Mouse (Mus musculus) v-Abl transformed pro-B cells (cell line): ENCODE results near the gene Pcsk1n.

Source experiments
- in situ Hi-C, 2 experiments: fragments of 400-800 bp; cut with MboI; formaldehyde crosslinking; loops; one replicate each; pipeline ENCODE4 v1.15.1; 2025; ENCODE audit not compliant: unreplicated experiment in 2 of 2

Pcsk1n gene

DNA sequence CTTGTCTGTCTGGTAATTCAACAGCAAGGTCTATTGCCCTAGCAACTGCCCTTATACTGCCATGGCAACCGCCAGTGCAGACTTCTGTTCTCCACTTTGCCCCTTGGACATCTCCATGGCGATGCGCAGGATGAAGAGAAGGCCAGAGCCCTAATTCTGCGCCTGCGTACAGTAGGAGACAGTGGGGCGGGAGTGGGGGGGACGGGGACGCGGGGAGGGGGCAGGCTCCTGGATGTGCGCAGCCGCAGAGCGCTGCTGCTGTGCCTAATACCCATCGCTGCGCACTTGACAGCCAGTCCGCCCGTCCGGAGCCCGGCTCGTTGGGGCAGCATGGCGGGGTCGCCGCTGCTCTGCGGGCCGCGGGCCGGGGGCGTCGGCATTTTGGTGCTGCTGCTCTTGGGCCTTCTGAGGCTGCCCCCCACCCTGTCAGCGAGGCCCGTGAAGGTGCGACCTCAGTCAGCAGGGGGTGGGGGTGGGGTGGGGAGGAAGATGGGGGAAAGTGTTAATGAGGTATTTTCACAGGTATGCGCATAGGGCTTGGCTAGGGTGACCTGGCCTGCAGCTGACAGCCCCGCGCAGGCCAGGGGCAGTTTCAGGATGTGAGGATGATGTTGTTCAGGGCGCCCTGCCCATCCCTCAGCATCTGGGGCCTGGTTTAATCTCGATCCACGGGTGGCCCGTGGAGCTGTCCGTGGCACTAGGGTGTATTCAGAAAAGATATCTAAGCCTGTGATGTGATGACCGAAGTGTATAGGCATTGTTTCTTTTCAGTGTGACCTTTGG is at the start of gene Pcsk1n:
Gene Pcsk1n (plus strand): TSS at position 222 of the 783 bp plus-strand sequence.
- in situ Hi-C loops, result loop anchor here (25.0 kb wide), 2 partner anchors 193 to 318 kb away; no protein-coding TSS in a partner anchor

- in situ Hi-C loops, result no loop called here
These were observed 49.8 kb upstream of the Pcsk1n start for GRCm38 (mm10) chrX:7869826-7870225.

- in situ Hi-C loops, result no loop called here
These were observed 41.6 kb upstream of the Pcsk1n start, which contains the start of gene Pim2 for GRCm38 (mm10) chrX:7878007-7878419. TSS of gene Pim2 (plus strand) at chrX:7878262.

DNA sequence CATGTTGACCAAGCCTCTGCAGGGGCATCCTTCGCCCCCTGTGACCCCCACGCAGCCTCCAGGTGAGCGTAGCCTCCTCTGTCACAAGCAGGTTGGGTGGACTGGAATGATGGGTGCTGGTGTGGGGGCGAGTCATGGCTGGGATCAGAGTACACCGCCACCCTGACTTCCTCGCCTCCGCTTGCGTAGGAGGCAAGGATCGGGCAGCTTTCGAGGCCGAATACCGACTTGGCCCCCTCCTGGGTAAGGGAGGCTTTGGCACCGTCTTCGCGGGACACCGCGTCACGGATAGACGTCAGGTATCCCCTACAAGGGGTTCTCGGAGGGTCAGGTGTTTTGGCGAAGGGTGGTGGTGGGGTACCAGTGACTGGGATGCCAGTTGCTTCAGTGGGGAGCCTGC is 41.1 kb upstream of the Pcsk1n start:
- in situ Hi-C loops, result no loop called here

DNA sequence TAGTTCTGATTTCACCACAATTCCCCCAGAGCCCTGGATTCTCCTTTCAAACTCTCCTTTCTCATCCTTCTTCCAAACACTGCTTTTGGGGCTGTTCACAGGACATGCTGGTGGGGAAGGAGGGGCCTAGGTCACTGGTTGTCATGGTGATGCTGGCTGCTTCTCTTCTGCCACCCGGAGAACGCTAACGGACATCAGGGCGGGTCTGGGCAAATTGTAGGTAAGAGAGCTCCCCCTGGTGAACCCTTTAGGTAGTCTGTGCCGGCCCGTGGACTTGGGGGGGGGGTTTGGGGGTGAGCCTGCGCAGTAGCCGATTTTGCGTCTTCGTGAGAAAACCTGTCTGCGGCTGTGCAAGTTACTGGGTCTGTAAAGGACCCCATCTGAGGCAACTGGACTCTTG is 39.8 kb upstream of the Pcsk1n start:
- in situ Hi-C loops, result no loop called here

- in situ Hi-C loops, result no loop called here
These were observed 35.6 kb upstream of the Pcsk1n start, which contains the start of gene Slc35a2 for GRCm38 (mm10) chrX:7883841-7884567. TSS of gene Slc35a2 (plus strand) at chrX:7884028.

DNA sequence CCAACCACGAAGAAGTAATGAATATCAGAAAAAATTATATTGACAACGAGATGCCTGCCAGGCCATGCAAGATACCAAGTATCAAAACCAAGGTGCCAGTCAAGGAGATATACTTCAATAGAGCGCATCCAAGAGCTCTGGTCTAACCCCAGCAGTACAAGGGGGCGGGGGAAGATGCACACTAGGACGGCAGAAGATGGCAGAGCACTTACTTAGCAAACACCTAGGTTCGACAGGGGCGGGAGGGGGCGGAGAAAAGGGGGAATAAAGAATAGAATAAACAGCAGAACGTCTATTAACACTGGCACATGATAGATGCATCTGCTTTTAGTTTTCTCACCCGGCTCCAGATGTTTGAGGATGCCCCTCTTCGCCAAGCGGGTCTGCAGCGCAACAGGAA is 21.4 kb upstream of the Pcsk1n start:
- in situ Hi-C loops, result no loop called here

GRCm38 (mm10) chrX:7898880-7899874 is 20.4 kb upstream of the Pcsk1n start, which contains the start of the genes Pqbp1 and Timm17b:
TSS of gene Pqbp1 (minus strand) at chrX:7899269.
TSS of gene Timm17b (plus strand) at chrX:7899357.
- in situ Hi-C loops, result no loop called here

DNA sequence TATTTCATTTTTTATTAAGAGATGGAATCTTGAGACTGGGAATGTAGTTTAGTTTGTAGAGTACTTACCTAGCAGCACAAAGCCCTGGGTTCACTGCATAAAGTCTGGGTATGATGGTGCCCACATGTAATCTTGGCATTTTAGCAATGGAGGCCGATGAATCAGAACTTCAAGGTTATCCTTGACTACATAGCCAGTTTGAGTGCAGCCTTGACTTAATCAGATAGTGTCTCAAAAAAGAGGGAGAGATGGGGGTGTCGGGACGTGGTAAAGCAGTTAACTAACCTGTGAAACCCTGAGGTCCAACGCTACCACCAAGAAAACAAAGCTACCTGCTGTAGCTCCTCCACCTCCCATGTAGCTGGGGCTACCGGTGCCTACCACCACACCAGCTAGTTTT is 15.2 kb upstream of the Pcsk1n start:
- in situ Hi-C loops, result loop anchor here (25.0 kb wide), 2 partner anchors 208 to 333 kb away; no protein-coding TSS in a partner anchor

DNA sequence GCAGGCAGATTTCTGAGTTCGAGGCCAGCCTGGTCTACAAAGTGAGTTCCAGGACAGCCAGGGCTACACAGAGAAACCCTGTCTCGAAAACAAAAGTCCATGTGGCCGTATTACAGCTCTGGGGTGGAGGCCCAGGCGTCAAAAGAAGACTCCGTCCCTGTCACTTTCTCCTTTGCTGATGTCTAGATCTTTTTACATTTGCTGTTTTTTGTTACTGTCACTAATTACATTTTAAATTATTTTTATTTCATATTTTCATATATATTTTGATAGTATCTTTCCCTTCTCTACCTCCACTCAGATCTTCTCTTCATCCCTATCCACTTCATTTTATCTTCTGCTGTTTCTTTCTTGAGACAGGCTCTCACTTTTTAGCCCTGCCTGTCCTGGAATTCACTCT is 11.9 kb upstream of the Pcsk1n start, which contains the start of gene Gm10491:
Gene Gm10491 (minus strand): TSS at position 101 of the 400 bp plus-strand sequence.
- in situ Hi-C loops, result loop anchor here (25.0 kb wide), 2 partner anchors 205 to 330 kb away; no protein-coding TSS in a partner anchor

GRCm38 (mm10) chrX:7909242-7909641 is 10.4 kb upstream of the Pcsk1n start, which contains the start of gene Gm10490:
TSS of gene Gm10490 (plus strand) at chrX:7909542.
- in situ Hi-C loops, result loop anchor here (25.0 kb wide), 2 partner anchors 203 to 328 kb away; no protein-coding TSS in a partner anchor

- in situ Hi-C loops, result loop anchor here (5.0 to 25.0 kb wide), 4 partner anchors 107 to 327 kb away; partner anchors contain the start of gene Glod5 (in 2 of the 2)
These were observed 9.1 kb upstream of the Pcsk1n start for GRCm38 (mm10) chrX:7910473-7910872.

DNA sequence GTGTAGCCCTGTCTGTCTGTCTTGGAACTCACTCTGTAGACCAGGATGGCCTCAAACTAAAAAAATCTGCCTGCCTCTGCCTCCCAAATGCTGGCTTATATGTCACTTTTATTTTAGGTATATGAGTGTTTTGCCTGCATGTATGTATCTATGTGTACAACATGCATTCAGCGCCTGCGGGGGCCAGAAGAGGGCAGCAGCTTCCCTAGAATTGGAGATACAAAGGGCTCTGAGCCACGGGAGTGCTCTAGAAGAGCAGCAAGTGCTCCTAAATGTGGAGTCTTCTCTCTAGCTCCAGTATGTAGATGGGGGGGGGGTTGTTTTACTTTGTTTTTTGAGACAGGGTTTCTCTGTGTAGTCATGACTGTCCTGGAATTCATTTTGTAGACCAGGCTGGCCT is 4.0 kb upstream of the Pcsk1n start:
- in situ Hi-C loops, result loop anchor here (25.0 kb wide), 2 partner anchors 197 to 322 kb away; no protein-coding TSS in a partner anchor

DNA sequence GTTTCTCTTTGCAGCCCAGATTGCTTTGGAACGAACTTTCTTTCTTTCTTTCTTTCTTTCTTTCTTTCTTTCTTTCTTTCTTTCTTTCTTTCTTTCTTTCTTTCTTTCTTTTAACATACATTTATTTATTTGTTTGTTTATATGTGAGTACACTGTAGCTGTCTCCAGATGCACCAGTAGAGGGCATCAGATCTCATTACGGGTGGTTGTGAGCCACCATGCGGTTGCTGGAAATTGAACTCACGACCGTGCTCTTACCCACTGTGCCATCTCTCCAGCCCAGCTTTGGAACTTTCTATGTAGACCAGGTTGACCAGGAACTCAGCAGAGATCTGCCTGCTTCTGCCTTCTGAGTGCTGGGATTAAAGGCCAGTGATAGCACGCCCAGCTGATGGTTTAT is 1.7 kb upstream of the Pcsk1n start:
- in situ Hi-C loops, result loop anchor here (25.0 kb wide), 2 partner anchors 194 to 319 kb away; no protein-coding TSS in a partner anchor

DNA sequence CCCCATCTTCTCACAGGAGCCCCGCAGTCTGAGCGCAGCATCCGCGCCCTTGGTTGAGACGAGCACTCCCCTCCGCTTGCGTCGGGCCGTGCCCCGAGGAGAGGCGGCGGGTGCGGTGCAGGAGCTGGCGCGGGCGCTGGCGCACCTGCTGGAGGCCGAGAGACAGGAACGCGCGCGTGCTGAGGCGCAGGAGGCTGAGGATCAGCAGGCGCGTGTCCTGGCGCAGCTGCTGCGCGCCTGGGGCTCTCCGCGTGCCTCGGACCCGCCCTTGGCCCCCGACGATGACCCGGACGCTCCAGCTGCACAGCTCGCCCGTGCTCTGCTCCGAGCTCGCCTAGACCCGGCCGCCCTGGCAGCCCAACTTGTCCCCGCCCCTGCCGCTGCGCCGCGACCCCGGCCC is 2.4 kb downstream of the Pcsk1n start:
- in situ Hi-C loops, result loop anchor here (25.0 kb wide), 2 partner anchors 190 to 315 kb away; no protein-coding TSS in a partner anchor

- in situ Hi-C loops, result no loop called here
These were observed 6.6 kb downstream of the Pcsk1n start for GRCm38 (mm10) chrX:7926266-7926665.

DNA sequence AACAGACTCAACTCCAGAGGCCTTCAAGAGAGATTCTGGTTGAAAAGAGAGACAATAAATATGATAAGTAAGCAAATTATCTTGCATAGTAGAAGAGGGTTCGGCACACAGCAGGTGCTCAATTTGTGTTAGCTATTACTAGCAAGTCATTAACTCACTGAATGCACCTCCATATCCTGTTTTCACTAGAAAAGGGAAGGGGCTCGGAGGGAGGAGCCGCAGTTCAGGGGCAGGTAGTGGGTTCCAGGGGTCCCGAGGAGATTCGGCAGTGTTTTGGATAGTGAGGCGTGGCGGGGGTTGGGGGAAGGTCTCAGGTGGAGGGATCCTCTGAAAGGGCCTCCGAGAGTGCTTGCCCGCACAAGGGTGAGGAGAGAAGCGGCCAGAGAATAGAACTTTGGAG is 7.5 kb downstream of the Pcsk1n start:
- in situ Hi-C loops, result no loop called here

GRCm38 (mm10) chrX:7928270-7928790 is 8.7 kb downstream of the Pcsk1n start, which contains the start of gene Eras:
TSS of gene Eras (minus strand) at chrX:7928607.
- in situ Hi-C loops, result no loop called here

GRCm38 (mm10) chrX:7936874-7937273 is 17.3 kb downstream of the Pcsk1n start:
- in situ Hi-C loops, result no loop called here
